Comparison of ENCODE assay signal across 8 mouse cellular contexts in the genomic region with DNA sequence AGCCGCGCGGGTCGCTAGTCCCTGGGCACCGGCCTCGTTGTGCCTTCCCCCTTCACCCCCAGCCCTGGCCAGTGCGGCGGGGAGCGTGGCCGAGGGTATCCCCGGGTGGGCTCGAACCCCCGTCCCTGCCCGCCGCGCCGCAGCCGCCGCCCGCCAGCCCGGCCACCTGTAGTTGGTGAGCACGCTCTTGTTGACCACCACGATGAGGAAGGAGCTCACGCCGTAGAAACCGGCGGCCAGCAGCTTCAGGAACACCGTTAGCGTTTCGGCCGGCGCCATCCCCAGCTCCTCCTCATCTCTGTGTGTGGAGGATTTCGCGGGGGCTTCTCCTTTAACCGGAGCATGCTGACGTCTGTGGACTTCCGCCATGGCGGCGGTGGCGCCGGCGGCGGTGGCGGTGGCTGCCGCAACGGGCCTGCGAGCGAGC. TPM values are rescaled to one million over a fixed set of nuclear protein-coding genes. Genes with fewer than 3 reads are reported as not detected.
DNase-seq lines count a peak whose midpoint lies in the region; ATAC-seq and TF ChIP-seq lines count a peak whose summit lies in the region.

No protein-coding gene starts in this region.

- H3K4me3 ChIP-seq in cortical plate, adult 2 months (ENCODE audit: insufficient read depth, low read length), result peak overlapping the region; percentile 91

- TF ChIP-seq POLR2A in cortical plate, adult 2 months (IDR thresholded peaks at IDR 0.05; ENCODE audit: extremely low read depth, insufficient read depth, low read length), result peak; percentile 74

- DNase-seq in R1 (ENCODE audit: low read depth, low spot score), result peak; percentile 61
- peak; percentile 20 to 51 for DNase-seq in gastrocnemius, adult 8-10 months (ENCODE audit: low spot score in 2 of 2)
- DNase-seq in induced T-regulatory cell, adult 2 months (ENCODE audit: low read depth), result peak; percentile 80
- DNase-seq in left cerebral cortex, adult 9 months (ENCODE audit: low spot score in 2 of 2), result peak; percentile 37 to 70
- DNase-seq in right cerebral cortex, postnatal 10 days (ENCODE audit: low spot score in 2 of 2), result peak; percentile 85
- peak; percentile 54 for DNase-seq in urinary bladder, postnatal 25 days (ENCODE audit: low spot score)

- peaks cover 1% of the 10 kb centered on the region; the same call in 1 of the 2 replicates for H3K4me1 ChIP-seq in cortical plate, adult 2 months (ENCODE audit: control insufficient read depth, insufficient read depth, low read length)

- TF ChIP-seq CTCF in cortical plate, adult 2 months (IDR thresholded peaks at IDR 0.05; ENCODE audit: extremely low read depth, insufficient read depth, low read length), result no peak

- peak; percentile 60 for ATAC-seq in megakaryocyte progenitor cell, adult 5-6 weeks (replicated peaks; ENCODE audit: poor library complexity)

- peak overlapping the region; percentile 74 for H3K27ac ChIP-seq in cortical plate, adult 2 months (ENCODE audit: insufficient read depth, low read length)

RNA-seq across cellular contexts. Expression of gene Slc35d1, which starts 0.5 kb away (rescaled TPM):
- 8.8 and 9.9 TPM in 2 replicates for polyA plus RNA-seq in cortical plate, adult 2 months (2012; rRNA removed)
- total RNA-seq in gastrocnemius, adult 8-10 months (2022), result 1 to 10 TPM; 5.6 to 8.4 (median 6.9) TPM
- 16.8 and 20.3 TPM in 2 replicates for total RNA-seq in megakaryocyte progenitor cell, adult 5-6 weeks (2015)
- 5.3 and 6.7 TPM in 2 replicates for total RNA-seq in megakaryocyte progenitor cell, adult 5-6 weeks (2017)

Comparison
In these comparisons a context has a peak if more than half of its experiments do, and no peak if none do; other contexts are left out.
1. Peak in every context shown above with its lines: DNase-seq, ATAC-seq, H3K4me3 ChIP-seq and H3K27ac ChIP-seq.